In the genomic region with DNA sequence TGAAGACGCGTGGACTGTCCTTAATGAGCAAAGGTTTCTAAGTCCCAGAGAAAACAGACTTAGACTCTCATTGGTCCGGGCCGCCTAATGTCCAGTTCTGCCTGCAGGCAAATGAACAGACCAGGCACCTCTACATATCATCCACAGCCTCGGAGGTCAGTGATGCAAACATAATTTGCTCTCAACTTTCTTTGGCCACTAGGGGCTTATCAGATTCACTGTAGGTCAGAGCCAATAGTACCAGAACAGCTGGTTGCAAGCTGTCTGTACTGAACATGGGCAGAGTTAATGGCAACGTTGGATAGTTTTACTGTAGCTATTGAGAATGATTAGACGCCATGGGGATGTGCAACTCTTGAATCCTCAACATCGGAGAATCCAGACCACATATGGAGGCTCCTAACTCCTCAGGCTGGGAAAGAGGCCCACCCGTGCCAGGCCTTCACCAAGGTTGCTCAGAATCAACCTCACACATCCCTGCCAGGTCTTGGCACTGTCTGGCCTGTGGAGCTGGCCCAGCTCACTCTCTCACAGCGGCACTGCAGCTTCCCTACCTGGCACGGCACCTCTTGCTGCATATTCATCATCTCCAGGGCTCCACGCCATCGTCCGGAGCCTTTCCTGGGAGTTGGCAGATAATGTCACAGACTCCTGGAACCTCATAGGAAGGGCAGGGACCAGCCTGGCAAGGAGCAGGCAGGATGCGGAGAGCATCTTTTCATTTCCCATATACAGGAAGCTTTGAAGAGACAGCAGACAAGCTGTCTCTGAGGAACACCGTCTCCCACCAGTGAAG, we compare ENCODE assay signal across 13 mouse cellular contexts.
DNase-seq lines count a peak whose midpoint lies in the region; ATAC-seq and TF ChIP-seq lines count a peak whose summit lies in the region.
"Had no signal": no experiment of that assay in that cellular context is flagged by ENCODE, and none has a peak within 500 bp of the region (broad histone marks: within the 10 kb centered on the region; RNA-seq: fewer than 3 reads in every experiment).

No protein-coding gene starts in this region.

- H3K4me2 ChIP-seq in kidney, postnatal 0 days (ENCODE audit: low read length), result no peak overlapping the region
- H3K4me2 ChIP-seq in kidney, embryonic 14.5 days (replicated peaks; ENCODE audit: low read depth, low read length), result no peak overlapping the region
- H3K4me2 ChIP-seq: embryonic facial prominence, embryonic 13.5 days; limb, embryonic 15.5 days; neural tube, embryonic 12.5 days had no signal

- DNase-seq in kidney, postnatal 0 days (ENCODE audit: low spot score), result no peak
- no peak for DNase-seq in kidney, adult 9 months
- DNase-seq in cerebellum, adult 2 months, result peak; percentile 92 to 96
- DNase-seq in frontal cortex, postnatal 36 days (ENCODE audit: low spot score in 2 of 2), result peak; percentile 3 to 5
- DNase-seq in retina, postnatal 1 day, result peak; percentile 65
- DNase-seq in urinary bladder, postnatal 4 days (ENCODE audit: low spot score in 2 of 2), result no peak
- DNase-seq: adrenal gland, adult 8-10 months; heart, postnatal 14 days had no signal

- TF ChIP-seq CTCF in kidney, postnatal 0 days (IDR thresholded peaks at IDR 0.05; ENCODE audit: low read depth), result peak; percentile 41; the same call in 1 of the 2 replicates
- peak; percentile 3; the same call in 1 of the 2 replicates for TF ChIP-seq CTCF in cerebellum, adult 2 months (IDR thresholded peaks at IDR 0.05; ENCODE audit: borderline replicate concordance, insufficient read depth, low read depth, low read length)

- H3K4me1 ChIP-seq in kidney, postnatal 0 days (replicated peaks; ENCODE audit: insufficient read depth, low read length), result no peaks in the 10 kb centered on the region
- H3K4me1 ChIP-seq in cerebellum, adult 2 months (ENCODE audit: control insufficient read depth, insufficient read depth, low read length), result peaks cover 12% of the 10 kb centered on the region; the same call in 1 of the 2 replicates
- H3K4me1 ChIP-seq in kidney, embryonic 14.5 days (ENCODE audit: control insufficient read depth, insufficient read depth, low read length), result no peaks in the 10 kb centered on the region
- H3K4me1 ChIP-seq: embryonic facial prominence, embryonic 13.5 days; neural tube, embryonic 12.5 days had no signal

- 82% methylated on average over 16 of the region's 16 CpGs for WGBS in kidney, postnatal 0 days
- 33% methylated on average over 16 of the region's 16 CpGs for WGBS in cerebellum, adult 2 months
- WGBS in kidney, embryonic 14.5 days, result 88% methylated on average over 16 of the region's 16 CpGs

- TF ChIP-seq POLR2A in cerebellum, adult 2 months (IDR thresholded peaks at IDR 0.05; ENCODE audit: borderline replicate concordance, insufficient read depth, low read length), result no peak

- H3K9ac ChIP-seq in kidney, postnatal 0 days (ENCODE audit: low read depth, low read length), result no peak overlapping the region
- no peak overlapping the region for H3K9ac ChIP-seq in kidney, embryonic 14.5 days (ENCODE audit: low read depth, low read length)
- H3K9ac ChIP-seq: embryonic facial prominence, embryonic 13.5 days; limb, embryonic 15.5 days; neural tube, embryonic 12.5 days had no signal

- ATAC-seq in kidney, postnatal 0 days (replicated peaks; ENCODE audit: low FRiP score, low read depth), result no peak
- ATAC-seq in kidney, embryonic 14.5 days (ENCODE audit: low FRiP score, low TSS enrichment), result no peak

- H3K9me3 ChIP-seq in kidney, postnatal 0 days (replicated peaks; ENCODE audit: low read length), result no peaks in the 10 kb centered on the region
- H3K9me3 ChIP-seq in kidney, embryonic 14.5 days (ENCODE audit: control insufficient read depth, low read length), result no peaks in the 10 kb centered on the region
- H3K9me3 ChIP-seq: embryonic facial prominence, embryonic 13.5 days; limb, embryonic 15.5 days; neural tube, embryonic 12.5 days had no signal

- H3K27ac ChIP-seq in kidney, postnatal 0 days, result no peak overlapping the region
- no peak overlapping the region for H3K27ac ChIP-seq in cerebellum, adult 2 months (ENCODE audit: insufficient read depth, low read length)
- no peak overlapping the region for H3K27ac ChIP-seq in kidney, embryonic 14.5 days (ENCODE audit: low read depth, low read length)
- H3K27ac ChIP-seq: embryonic facial prominence, embryonic 13.5 days; limb, embryonic 15.5 days; neural tube, embryonic 12.5 days had no signal

- H3K27me3 ChIP-seq in kidney, postnatal 0 days (ENCODE audit: insufficient read depth, low read length), result no peaks in the 10 kb centered on the region
- no peaks in the 10 kb centered on the region for H3K27me3 ChIP-seq in cerebellum, adult 2 months (ENCODE audit: control insufficient read depth, insufficient read depth, low read length)
- no peaks in the 10 kb centered on the region for H3K27me3 ChIP-seq in kidney, embryonic 14.5 days (ENCODE audit: control insufficient read depth, insufficient read depth, low read length)
- H3K27me3 ChIP-seq: embryonic facial prominence, embryonic 13.5 days; limb, embryonic 15.5 days; neural tube, embryonic 12.5 days had no signal

- no peaks in the 10 kb centered on the region for H3K36me3 ChIP-seq in kidney, postnatal 0 days (ENCODE audit: insufficient read depth, low read length)
- H3K36me3 ChIP-seq in kidney, embryonic 14.5 days (ENCODE audit: control insufficient read depth, insufficient read depth, low read length), result no peaks in the 10 kb centered on the region
- H3K36me3 ChIP-seq: embryonic facial prominence, embryonic 13.5 days; G1E; limb, embryonic 15.5 days; neural tube, embryonic 12.5 days had no signal

- no peak overlapping the region for H3K4me3 ChIP-seq in kidney, postnatal 0 days (replicated peaks; ENCODE audit: low read depth, low read length)
- no peak overlapping the region for H3K4me3 ChIP-seq in cerebellum, adult 2 months (replicated peaks; ENCODE audit: insufficient read depth, low read depth, low read length)
- no peak overlapping the region for H3K4me3 ChIP-seq in kidney, embryonic 14.5 days (ENCODE audit: low read length)
- H3K4me3 ChIP-seq: embryonic facial prominence, embryonic 13.5 days; limb, embryonic 15.5 days; neural tube, embryonic 12.5 days had no signal

Comparison
In these comparisons a context has a peak if more than half of its experiments do, and no peak if none do; other contexts are left out.
1. DNase-seq: peak in cerebellum, adult 2 months (2 of 2), frontal cortex, postnatal 36 days (2 of 2) and retina, postnatal 1 day (single experiment); none in kidney, postnatal 0 days (single experiment), kidney, adult 9 months (single experiment) and urinary bladder, postnatal 4 days (0 of 2).